Mouse (Mus musculus): ENCODE results near the gene Zfp454. TPM values are rescaled to one million over a fixed set of nuclear protein-coding genes. Genes with fewer than 3 reads are reported as not detected.

Gene Zfp454
- total and polyA plus RNA-seq, 2 experiments from 2014 or later = 7.5 to 8.0 TPM

GRCm38 (mm10) chr11:50835727-50836126 lies 51.7 kb downstream of the Zfp454 start:
- H3K27me3 ChIP-seq (ENCODE audit: insufficient read depth, low read length) = no peaks in the 10 kb centered on the region
- peaks cover 4% of the 10 kb centered on the region; the same call in 1 of the 2 replicates for H3K4me1 ChIP-seq (ENCODE audit: insufficient read depth, low read length)
- H3K27ac ChIP-seq (ENCODE audit: low read depth, low read length) = no peak overlapping the region
- no peak for ATAC-seq (ENCODE audit: low FRiP score)
- 82% methylated on average over 4 of the region's 4 CpGs for WGBS
- H3K36me3 ChIP-seq (ENCODE audit: insufficient read depth, low read length) = peaks cover 9% of the 10 kb centered on the region
- TF ChIP-seq CTCF (IDR thresholded peaks at IDR 0.05) = no peak
- H3K9me3 ChIP-seq (ENCODE audit: low read length) = no peaks in the 10 kb centered on the region
- no peak overlapping the region for H3K9ac ChIP-seq (replicated peaks; ENCODE audit: low read length, poor library complexity, severe bottlenecking)
- DNase-seq (ENCODE audit: low spot score) = no peak
- H3K4me3 ChIP-seq (ENCODE audit: low read depth, low read length) = no peak overlapping the region
- no peak overlapping the region for H3K4me2 ChIP-seq (ENCODE audit: low read depth, low read length, poor library complexity, severe bottlenecking)

GRCm38 (mm10) chr11:50827010-50827953 lies 60.2 kb downstream of the Zfp454 start, which contains the start of gene Zfp354c:
TSS of gene Zfp354c (minus strand) at chr11:50827724.
- WGBS = 1% methylated on average over 43 of the region's 45 CpGs
- DNase-seq (ENCODE audit: low spot score) (peak; percentile 90), ATAC-seq (ENCODE audit: low FRiP score) (peak; percentile 97)
- H3K27me3 ChIP-seq (ENCODE audit: insufficient read depth, low read length) = no peaks in the 10 kb centered on the region
- H3K9me3 ChIP-seq (ENCODE audit: low read length) = no peaks in the 10 kb centered on the region
- peaks cover 7% of the 10 kb centered on the region; the same call in 1 of the 2 replicates for H3K4me1 ChIP-seq (ENCODE audit: insufficient read depth, low read length)
- peaks cover 17% of the 10 kb centered on the region for H3K36me3 ChIP-seq (ENCODE audit: insufficient read depth, low read length)
- H3K27ac ChIP-seq (ENCODE audit: low read depth, low read length) = peak within 1 kb of the TSS; percentile 84
- H3K9ac ChIP-seq (replicated peaks; ENCODE audit: low read length, poor library complexity, severe bottlenecking) = peak within 1 kb of the TSS; percentile 91
- peak within 1 kb of the TSS; percentile 71 for H3K4me2 ChIP-seq (ENCODE audit: low read depth, low read length, poor library complexity, severe bottlenecking)
- H3K4me3 ChIP-seq (ENCODE audit: low read depth, low read length) = peak within 1 kb of the TSS; percentile 75
- TF ChIP-seq CTCF (IDR thresholded peaks at IDR 0.05) = peak; percentile 6; the same call in 1 of the 2 replicates

GRCm38 (mm10) chr11:50826214-50826613 lies 61.2 kb downstream of the Zfp454 start:
- Histone ChIP-seq H3K9ac (replicated peaks; ENCODE audit: low read length, poor library complexity, severe bottlenecking) (0 out of 2 replicates have a peak overlapping the region, but pooled peaks have one; percentile 91), H3K4me1 (ENCODE audit: insufficient read depth, low read length) (peaks cover 7% of the 10 kb centered on the region; the same call in 1 of the 2 replicates), H3K9me3 (ENCODE audit: low read length) (no peaks in the 10 kb centered on the region), H3K27me3 (ENCODE audit: insufficient read depth, low read length) (no peaks in the 10 kb centered on the region), H3K27ac (ENCODE audit: low read depth, low read length) (no peak overlapping the region), H3K36me3 (ENCODE audit: insufficient read depth, low read length) (peaks cover 23% of the 10 kb centered on the region), H3K4me2 (ENCODE audit: low read depth, low read length, poor library complexity, severe bottlenecking) (peak overlapping the region; percentile 71), H3K4me3 (ENCODE audit: low read depth, low read length) (peak overlapping the region; percentile 75)
- TF ChIP-seq CTCF (IDR thresholded peaks at IDR 0.05) = no peak
- DNase-seq (ENCODE audit: low spot score) (no peak), ATAC-seq (ENCODE audit: low FRiP score) (no peak)
- 33% methylated on average over 2 of the region's 2 CpGs for WGBS

Other genes with a start within 250 kb of the Zfp454 start
- gene Zfp354c, start 59.9 kb downstream of the Zfp454 start, total RNA-seq (2014; rRNA removed) = 41.9 and 44.6 TPM in 2 replicates
- gene Zfp354c, start 59.9 kb downstream of the Zfp454 start, polyA plus RNA-seq (2015; fragmentation: Nextera tagmentation; extraction: Ambion mirVana) = 34.1 and 38.3 TPM in 2 replicates
- 2.7 and 4.1 TPM in 2 replicates for gene Zfp879, start 46.1 kb downstream of the Zfp454 start, total RNA-seq (2014; rRNA removed)
- 1.2 and 1.4 TPM in 2 replicates for gene Zfp879, start 46.1 kb downstream of the Zfp454 start, polyA plus RNA-seq (2015; fragmentation: Nextera tagmentation; extraction: Ambion mirVana)
- gene Grm6, start 37.0 kb downstream of the Zfp454 start, total RNA-seq (2014; rRNA removed) = not detected in 2 replicates
- not detected in 2 replicates for gene Grm6, start 37.0 kb downstream of the Zfp454 start, polyA plus RNA-seq (2015; fragmentation: Nextera tagmentation; extraction: Ambion mirVana)
- 27.9 and 29.1 TPM in 2 replicates for gene Zfp2, start 28.5 kb upstream of the Zfp454 start, total RNA-seq (2014; rRNA removed)
- 33.9 and 35.5 TPM in 2 replicates for gene Zfp2, start 28.5 kb upstream of the Zfp454 start, polyA plus RNA-seq (2015; fragmentation: Nextera tagmentation; extraction: Ambion mirVana)
- gene Zfp354b, start 44.0 kb upstream of the Zfp454 start, total RNA-seq (2014; rRNA removed) = 2.0 and 2.8 TPM in 2 replicates
- 2.7 and 3.8 TPM in 2 replicates for gene Zfp354b, start 44.0 kb upstream of the Zfp454 start, polyA plus RNA-seq (2015; fragmentation: Nextera tagmentation; extraction: Ambion mirVana)
- not detected in 2 replicates for gene 4933414I15Rik, start 56.1 kb upstream of the Zfp454 start, total RNA-seq (2014; rRNA removed)
- not detected in 2 replicates for gene 4933414I15Rik, start 56.1 kb upstream of the Zfp454 start, polyA plus RNA-seq (2015; fragmentation: Nextera tagmentation; extraction: Ambion mirVana)
- gene Prop1, start 66.1 kb upstream of the Zfp454 start, total RNA-seq (2014; rRNA removed) = not detected in 2 replicates
- not detected in 2 replicates for gene Prop1, start 66.1 kb upstream of the Zfp454 start, polyA plus RNA-seq (2015; fragmentation: Nextera tagmentation; extraction: Ambion mirVana)
- gene Olfr1378, start 78.9 kb upstream of the Zfp454 start, total RNA-seq (2014; rRNA removed) = not detected in 2 replicates
- gene Olfr1378, start 78.9 kb upstream of the Zfp454 start, polyA plus RNA-seq (2015; fragmentation: Nextera tagmentation; extraction: Ambion mirVana) = 0.16 TPM in 1 of 2 replicates, not detected in the other
- not detected in 2 replicates for gene Olfr1377, start 94.3 kb upstream of the Zfp454 start, total RNA-seq (2014; rRNA removed)
- gene Olfr1377, start 94.3 kb upstream of the Zfp454 start, polyA plus RNA-seq (2015; fragmentation: Nextera tagmentation; extraction: Ambion mirVana) = not detected in 2 replicates
- not detected in 2 replicates for gene Olfr51, start 115.9 kb upstream of the Zfp454 start, total RNA-seq (2014; rRNA removed)
- not detected in 2 replicates for gene Olfr51, start 115.9 kb upstream of the Zfp454 start, polyA plus RNA-seq (2015; fragmentation: Nextera tagmentation; extraction: Ambion mirVana)
- not detected in 2 replicates for gene Olfr54, start 126.6 kb upstream of the Zfp454 start, total RNA-seq (2014; rRNA removed)
- not detected in 2 replicates for gene Olfr54, start 126.6 kb upstream of the Zfp454 start, polyA plus RNA-seq (2015; fragmentation: Nextera tagmentation; extraction: Ambion mirVana)
- not detected in 2 replicates for gene Olfr1375, start 160.5 kb upstream of the Zfp454 start, total RNA-seq (2014; rRNA removed)
- not detected in 2 replicates for gene Olfr1375, start 160.5 kb upstream of the Zfp454 start, polyA plus RNA-seq (2015; fragmentation: Nextera tagmentation; extraction: Ambion mirVana)
- 8.3 and 9.3 TPM in 2 replicates for gene Zfp354a, start 171.6 kb upstream of the Zfp454 start, total RNA-seq (2014; rRNA removed)
- 9.9 and 12.5 TPM in 2 replicates for gene Zfp354a, start 171.6 kb upstream of the Zfp454 start, polyA plus RNA-seq (2015; fragmentation: Nextera tagmentation; extraction: Ambion mirVana)